Mouse (Mus musculus) neural tube, embryonic 11.5 days (tissue): ENCODE measurements at regions not wholly inside any gene's neighbourhood (a gene's known extent, or its start where the extent isn't known, plus 50 kb on each side); places are given as distances from the start of the nearest gene placed in this dataset.

ENCODE experiments used
- ATAC-seq: fragments of 200-750 bp; cut with Nextera tagmentation; 2 replicates; pipeline ENCODE4 v1.8.0; 2017; ENCODE audit warnings: moderate number of reproducible peaks, mild to moderate bottlenecking, moderate TSS enrichment, moderate library complexity; ENCODE audit not compliant: insufficient read depth, low FRiP score, low TSS enrichment
- DNase-seq: peaks from one replicate; pipeline ENCODE4 v3.0.0-alpha.2; 2015; ENCODE audit warnings: low spot score
- H3K27ac ChIP-seq: fragments of 300-500 bp; sonication (generic); 2 replicates; pipeline ENCODE4 v1.5.1; 2014; ENCODE audit warnings: low read depth, mild to moderate bottlenecking, low read length
- H3K27me3 ChIP-seq: fragments of 300-500 bp; sonication (generic); 2 replicates; pipeline ENCODE4 v1.6.1; 2014; ENCODE audit warnings: mild to moderate bottlenecking, low read length, mixed read lengths; ENCODE audit not compliant: control insufficient read depth, insufficient read depth
- H3K36me3 ChIP-seq: fragments of 300-500 bp; sonication (generic); 2 replicates; pipeline ENCODE4 v1.6.1; 2014; ENCODE audit warnings: mild to moderate bottlenecking, low read length, moderate library complexity, mixed read lengths; ENCODE audit not compliant: control insufficient read depth, insufficient read depth
- H3K4me1 ChIP-seq: fragments of 300-500 bp; sonication (generic); 2 replicates; pipeline ENCODE4 v1.6.1; 2014; ENCODE audit warnings: low read length, mixed read lengths; ENCODE audit not compliant: control insufficient read depth, insufficient read depth
- H3K4me2 ChIP-seq: fragments of 300-500 bp; sonication (generic); 2 replicates; pipeline ENCODE4 v1.6.1; 2014; ENCODE audit warnings: low read depth, mild to moderate bottlenecking, moderate library complexity
- H3K4me3 ChIP-seq: fragments of 300-500 bp; sonication (generic); 2 replicates; pipeline ENCODE4 v1.5.1; 2014; ENCODE audit warnings: low read depth, low read length
- H3K9ac ChIP-seq: fragments of 300-500 bp; sonication (generic); 2 replicates; pipeline ENCODE4 v1.6.1; 2014; ENCODE audit warnings: mild to moderate bottlenecking, low read length
- H3K9me3 ChIP-seq: fragments of 300-500 bp; sonication (generic); 2 replicates; pipeline ENCODE4 v1.6.1; 2016; ENCODE audit warnings: low read length; ENCODE audit not compliant: control insufficient read depth
- WGBS: fragments of 180-500 bp; shearing (Covaris S2); extraction: QIAGEN DNeasy Blood & Tissue Kit; methylation state at CpG from one replicate; pipeline ENCODE4 v1.1.7; 2014; 5-methylcytosine and 5-hydroxymethylcytosine counted together

- ATAC-seq (no peak), DNase-seq (no peak)
- H3K36me3 ChIP-seq: no peaks in the 10 kb centered on the region
- no peak overlapping the region for H3K27ac ChIP-seq
- H3K4me2 ChIP-seq: no peak overlapping the region
- 75% methylated on average over 7 of the region's 7 CpGs for WGBS
- no peaks in the 10 kb centered on the region for H3K4me1 ChIP-seq
- no peak overlapping the region for H3K9ac ChIP-seq
- no peaks in the 10 kb centered on the region for H3K27me3 ChIP-seq
- no peaks in the 10 kb centered on the region for H3K9me3 ChIP-seq
- no peak overlapping the region for H3K4me3 ChIP-seq
Observed at GRCm38 (mm10) chr8:89618089-89618488, 574.1 kb upstream of the Sall1 start.

- Histone ChIP-seq H3K9me3 (no peaks in the 10 kb centered on the region), H3K36me3 (no peaks in the 10 kb centered on the region), H3K4me3 (no peak overlapping the region), H3K4me2 (no peak overlapping the region), H3K27ac (no peak overlapping the region), H3K27me3 (no peaks in the 10 kb centered on the region), H3K9ac (no peak overlapping the region), H3K4me1 (no peaks in the 10 kb centered on the region)
- no peak for ATAC-seq
- no peak for DNase-seq
- 59% methylated on average over 8 of the region's 8 CpGs for WGBS
Observed at GRCm38 (mm10) chr8:89615863-89616558, 572.0 kb upstream of the Sall1 start.

GRCm38 (mm10) chr8:89609074-89609473 is 565.1 kb upstream of the Sall1 start:
- ATAC-seq (no peak), DNase-seq (peak; percentile 16)
- H3K9ac ChIP-seq: no peak overlapping the region
- no peaks in the 10 kb centered on the region for H3K4me1 ChIP-seq
- H3K9me3 ChIP-seq: no peaks in the 10 kb centered on the region
- H3K4me3 ChIP-seq: no peak overlapping the region
- 61% methylated on average over 4 of the region's 4 CpGs for WGBS
- H3K4me2 ChIP-seq: no peak overlapping the region
- H3K36me3 ChIP-seq: no peaks in the 10 kb centered on the region
- no peaks in the 10 kb centered on the region for H3K27me3 ChIP-seq
- no peak overlapping the region for H3K27ac ChIP-seq

- ATAC-seq: no peak
- Histone ChIP-seq H3K36me3 (no peaks in the 10 kb centered on the region), H3K27me3 (no peaks in the 10 kb centered on the region), H3K4me2 (no peak overlapping the region), H3K4me1 (no peaks in the 10 kb centered on the region), H3K9ac (no peak overlapping the region), H3K9me3 (no peaks in the 10 kb centered on the region), H3K4me3 (no peak overlapping the region), H3K27ac (no peak overlapping the region)
- no peak for DNase-seq
- 82% methylated on average over 4 of the region's 4 CpGs for WGBS
Observed at GRCm38 (mm10) chr8:89605905-89606468, 562.0 kb upstream of the Sall1 start.

DNA sequence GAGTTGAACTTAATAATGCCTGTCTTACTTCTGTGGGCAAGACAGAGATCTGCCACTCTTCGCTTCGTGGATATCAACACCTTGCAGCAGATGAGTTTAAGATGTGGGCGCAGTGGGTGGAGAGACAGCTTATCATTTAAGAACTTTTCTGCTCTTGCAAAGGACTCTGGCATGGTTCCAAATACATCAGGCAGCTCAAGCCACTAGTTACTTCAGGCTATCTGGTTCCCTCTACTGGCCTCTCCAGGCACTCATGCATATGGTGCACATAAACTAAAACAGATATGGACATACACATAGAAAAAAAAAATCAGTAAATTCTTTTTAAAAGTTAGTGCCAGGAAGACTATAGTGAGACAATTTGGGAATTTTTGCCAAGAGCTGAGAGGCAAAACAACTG is 560.5 kb upstream of the Sall1 start:
- DNase-seq (no peak), ATAC-seq (no peak)
- H3K9me3 ChIP-seq: no peaks in the 10 kb centered on the region
- no peak overlapping the region for H3K4me2 ChIP-seq
- no peak overlapping the region for H3K4me3 ChIP-seq
- no peak overlapping the region for H3K9ac ChIP-seq
- H3K27ac ChIP-seq: no peak overlapping the region
- 95% methylated on average over 3 of the region's 3 CpGs for WGBS
- no peaks in the 10 kb centered on the region for H3K4me1 ChIP-seq
- no peaks in the 10 kb centered on the region for H3K36me3 ChIP-seq
- no peaks in the 10 kb centered on the region for H3K27me3 ChIP-seq

- H3K27me3 ChIP-seq: no peaks in the 10 kb centered on the region
- DNase-seq (no peak), ATAC-seq (no peak)
- no peak overlapping the region for H3K9ac ChIP-seq
- no peaks in the 10 kb centered on the region for H3K36me3 ChIP-seq
- no peak overlapping the region for H3K27ac ChIP-seq
- no peak overlapping the region for H3K4me3 ChIP-seq
- H3K4me1 ChIP-seq: no peaks in the 10 kb centered on the region
- no peak overlapping the region for H3K4me2 ChIP-seq
- 81% methylated on average over 7 of the region's 7 CpGs for WGBS
- no peaks in the 10 kb centered on the region for H3K9me3 ChIP-seq
Observed at GRCm38 (mm10) chr8:89596380-89596779, 552.4 kb upstream of the Sall1 start.

GRCm38 (mm10) chr8:89583091-89583490 is 539.1 kb upstream of the Sall1 start:
- Histone ChIP-seq H3K27me3 (no peaks in the 10 kb centered on the region), H3K4me2 (no peak overlapping the region), H3K4me3 (no peak overlapping the region), H3K9ac (no peak overlapping the region), H3K27ac (no peak overlapping the region), H3K36me3 (no peaks in the 10 kb centered on the region), H3K4me1 (no peaks in the 10 kb centered on the region), H3K9me3 (no peaks in the 10 kb centered on the region)
- DNase-seq: no peak
- ATAC-seq: no peak

DNA sequence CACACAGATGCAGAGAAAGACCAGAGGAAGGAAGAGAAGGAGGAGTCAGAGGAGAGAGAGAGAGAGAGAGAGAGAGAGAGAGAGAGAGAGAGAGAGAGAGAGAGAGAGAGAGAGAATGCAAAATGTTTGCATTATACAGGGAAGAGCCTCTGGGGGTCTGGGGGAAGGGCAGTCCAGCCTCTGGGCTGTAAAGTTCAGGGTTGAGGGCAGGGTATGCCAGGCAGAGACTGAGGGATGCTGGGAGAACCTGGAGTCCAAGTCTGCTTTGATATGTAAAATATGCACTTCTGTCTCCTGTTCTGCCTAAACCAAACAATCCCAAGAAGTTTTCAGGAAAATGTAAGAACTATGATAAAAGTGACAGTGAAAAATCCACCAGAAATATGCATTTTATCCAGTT is 538.6 kb upstream of the Sall1 start:
- Histone ChIP-seq H3K27me3 (no peaks in the 10 kb centered on the region), H3K4me2 (no peak overlapping the region), H3K36me3 (no peaks in the 10 kb centered on the region), H3K4me1 (no peaks in the 10 kb centered on the region), H3K9me3 (no peaks in the 10 kb centered on the region), H3K9ac (no peak overlapping the region), H3K4me3 (no peak overlapping the region), H3K27ac (no peak overlapping the region)
- ATAC-seq: no peak
- DNase-seq: no peak

- Histone ChIP-seq H3K9me3 (no peaks in the 10 kb centered on the region), H3K4me1 (peaks cover 13% of the 10 kb centered on the region; the same call in 1 of the 2 replicates), H3K36me3 (no peaks in the 10 kb centered on the region), H3K4me2 (no peak overlapping the region), H3K27me3 (no peaks in the 10 kb centered on the region), H3K27ac (0 out of 2 replicates have a peak overlapping the region, but pooled peaks have one; percentile 29), H3K9ac (no peak overlapping the region; the same call in 1 of the 2 replicates), H3K4me3 (no peak overlapping the region)
- 4% methylated on average over 13 of the region's 13 CpGs for WGBS
- ATAC-seq (peak; percentile 84), DNase-seq (peak; percentile 90)
Observed at GRCm38 (mm10) chr8:89571816-89572215, 527.9 kb upstream of the Sall1 start.
